Mouse (Mus musculus): ENCODE results near the gene Fgf15. TPM values are rescaled to one million over a fixed set of nuclear protein-coding genes. Genes with fewer than 3 reads are reported as not detected.

Fgf15 gene
- polyA plus RNA-seq, 1 experiment = 1.3 TPM

DNA sequence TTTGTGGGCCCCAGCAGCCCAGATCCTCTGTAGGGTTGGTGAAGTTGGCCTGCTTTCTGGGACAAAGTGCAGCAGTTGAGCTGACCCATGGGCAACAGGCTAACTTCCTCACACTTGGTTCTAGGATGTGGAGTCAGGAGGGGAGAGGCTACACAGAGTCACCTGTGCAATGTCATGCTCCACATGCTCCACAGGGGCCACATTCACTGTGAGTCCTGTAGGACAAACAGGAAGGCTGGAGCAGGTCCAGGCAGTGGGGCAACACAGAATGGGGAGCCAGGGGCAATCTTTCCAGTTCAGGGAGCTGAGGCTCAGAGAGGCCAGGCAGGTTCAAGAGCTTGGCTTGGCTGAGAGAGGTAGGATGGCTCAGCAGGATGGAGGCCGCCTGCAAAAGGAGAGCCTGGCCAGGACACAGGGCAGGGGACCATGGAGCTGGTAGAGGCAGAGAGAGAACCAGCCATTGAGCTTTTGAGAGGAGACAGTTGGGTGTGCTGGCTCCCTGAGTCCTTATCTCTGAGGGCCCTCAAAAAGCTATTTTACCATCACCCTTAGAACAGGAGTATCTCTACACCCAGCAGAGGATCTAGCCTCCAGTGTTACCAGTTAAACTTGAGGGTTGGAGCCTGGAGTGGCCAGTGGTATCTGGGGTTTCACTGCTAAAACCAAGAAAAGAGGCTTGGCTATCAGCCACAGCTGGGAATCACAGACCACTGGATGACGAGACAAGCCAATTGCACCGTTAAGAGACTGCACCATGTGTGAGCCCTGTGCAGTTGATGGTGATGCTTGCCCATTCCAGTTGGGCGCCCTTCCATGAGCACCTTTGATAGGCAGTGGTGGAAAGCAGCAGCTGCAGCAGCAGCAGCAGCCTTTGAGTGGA, 31.9 kb downstream of the Fgf15 start:
- Histone ChIP-seq H3K4me3 (replicated peaks) (no peak overlapping the region), H3K4me1 (peaks cover 18% of the 10 kb centered on the region), H3K9me3 (no peaks in the 10 kb centered on the region), H3K27me3 (replicated peaks) (peaks cover under 1% of the 10 kb centered on the region), H3K36me3 (replicated peaks; ENCODE audit: low read length) (peaks cover 80% of the 10 kb centered on the region)
- TF ChIP-seq FLI1 (IDR thresholded peaks at IDR 0.05; ENCODE audit: low read length) = no peak
- TF ChIP-seq GATA1 (IDR thresholded peaks at IDR 0.05; ENCODE audit: borderline replicate concordance, low read length) = no peak

DNA sequence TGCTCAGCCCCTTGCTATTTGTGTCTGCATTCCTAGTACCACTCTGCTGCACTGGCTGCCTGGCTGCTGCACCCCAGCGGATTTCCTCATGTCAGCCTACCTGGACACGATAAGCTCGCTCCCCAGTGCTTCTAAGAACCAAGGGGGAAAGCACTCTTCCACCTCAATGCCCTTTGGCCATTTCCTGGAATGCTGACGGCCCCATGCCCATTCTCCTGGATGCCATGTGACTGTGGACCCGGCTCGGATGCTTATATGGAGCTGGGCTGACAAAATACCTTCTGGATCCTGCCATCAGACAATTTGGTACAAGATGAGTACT, 32.5 kb downstream of the Fgf15 start:
- Histone ChIP-seq H3K9me3 (no peaks in the 10 kb centered on the region), H3K4me1 (peaks cover 13% of the 10 kb centered on the region), H3K27me3 (replicated peaks) (peaks cover 5% of the 10 kb centered on the region), H3K36me3 (replicated peaks; ENCODE audit: low read length) (peaks cover 80% of the 10 kb centered on the region), H3K4me3 (replicated peaks) (no peak overlapping the region)
- TF ChIP-seq GATA1 (IDR thresholded peaks at IDR 0.05; ENCODE audit: borderline replicate concordance, low read length) = no peak
- TF ChIP-seq FLI1 (IDR thresholded peaks at IDR 0.05; ENCODE audit: low read length) = no peak

DNA sequence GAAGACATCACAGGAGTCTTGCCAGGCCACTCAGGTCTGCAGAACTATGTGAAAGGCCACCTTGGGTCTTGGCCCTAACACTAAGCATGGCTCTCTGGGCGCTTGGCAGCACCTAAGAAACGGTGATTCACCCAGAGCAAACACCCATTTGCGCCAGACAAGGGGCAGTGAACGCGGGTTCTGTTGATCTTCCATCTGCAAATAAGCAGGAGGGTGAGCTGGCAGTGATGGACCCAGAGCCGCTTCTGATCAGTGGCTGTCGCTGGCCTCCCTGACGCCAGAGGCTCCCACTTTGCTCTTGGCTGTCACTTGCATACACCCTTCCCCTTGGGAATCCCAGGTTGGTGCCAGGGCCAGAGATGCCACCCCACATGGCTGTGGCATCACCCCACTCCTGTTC, 33.2 kb downstream of the Fgf15 start:
- Histone ChIP-seq H3K9me3 (no peaks in the 10 kb centered on the region), H3K4me1 (peaks cover 13% of the 10 kb centered on the region), H3K4me3 (replicated peaks) (no peak overlapping the region), H3K27me3 (replicated peaks) (peaks cover 9% of the 10 kb centered on the region), H3K36me3 (replicated peaks; ENCODE audit: low read length) (peaks cover 80% of the 10 kb centered on the region)
- TF ChIP-seq FLI1 (IDR thresholded peaks at IDR 0.05; ENCODE audit: low read length) (no peak), GATA1 (IDR thresholded peaks at IDR 0.05; ENCODE audit: borderline replicate concordance, low read length) (no peak)

DNA sequence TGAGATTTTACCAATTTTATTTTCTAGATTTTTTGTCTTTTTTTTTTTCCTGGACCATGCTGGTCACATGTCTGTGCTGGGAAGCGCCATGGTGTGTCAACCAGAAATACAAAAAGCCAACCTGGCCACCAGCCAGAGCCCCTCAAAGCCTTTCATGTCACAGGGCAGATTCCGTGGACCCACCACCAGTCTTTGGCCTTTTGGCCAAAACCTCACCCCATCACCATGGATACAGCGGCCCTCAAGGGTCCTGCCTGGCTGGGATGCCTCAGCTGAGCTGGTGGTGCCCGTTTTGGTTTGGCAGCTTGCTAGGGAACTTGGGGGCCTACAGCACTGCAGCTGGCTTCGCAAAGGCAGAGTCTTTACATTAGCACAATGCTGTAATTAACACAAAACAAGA, 33.6 kb downstream of the Fgf15 start:
- peaks cover 13% of the 10 kb centered on the region for H3K4me1 ChIP-seq
- no peak overlapping the region for H3K4me3 ChIP-seq (replicated peaks)
- peaks cover 80% of the 10 kb centered on the region for H3K36me3 ChIP-seq (replicated peaks; ENCODE audit: low read length)

DNA sequence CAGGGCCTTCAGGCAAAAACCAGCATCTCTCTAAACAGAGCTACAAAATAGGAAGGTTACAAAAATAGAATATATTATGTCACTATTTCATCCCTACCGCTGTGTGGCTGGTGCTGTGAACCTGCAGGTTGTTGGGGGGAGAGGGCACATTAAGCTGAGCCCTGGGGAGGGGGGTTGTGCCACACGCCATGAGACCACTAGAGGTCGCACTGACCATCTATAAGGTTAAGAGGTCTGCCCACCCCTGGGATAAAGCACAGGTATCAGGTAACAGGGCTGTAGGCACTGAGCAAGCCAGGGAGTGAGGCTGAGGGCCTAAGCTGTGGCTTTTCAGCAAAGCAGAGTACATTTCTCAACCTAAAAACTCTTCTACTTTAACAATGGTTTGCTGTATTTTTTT, 35.4 kb downstream of the Fgf15 start:
- Histone ChIP-seq H3K4me1 (peaks cover 22% of the 10 kb centered on the region), H3K9me3 (no peaks in the 10 kb centered on the region), H3K4me3 (replicated peaks) (no peak overlapping the region), H3K36me3 (replicated peaks; ENCODE audit: low read length) (peaks cover 90% of the 10 kb centered on the region), H3K27me3 (replicated peaks) (peaks cover 22% of the 10 kb centered on the region)
- TF ChIP-seq FLI1 (IDR thresholded peaks at IDR 0.05; ENCODE audit: low read length) (no peak), GATA1 (IDR thresholded peaks at IDR 0.05; ENCODE audit: borderline replicate concordance, low read length) (no peak)

More for the DNA sequence above, 33.6 kb downstream of the Fgf15 start:
- TF ChIP-seq FLI1 (IDR thresholded peaks at IDR 0.05; ENCODE audit: low read length) = no peak
- TF ChIP-seq GATA1 (IDR thresholded peaks at IDR 0.05; ENCODE audit: borderline replicate concordance, low read length) = no peak
- no peaks in the 10 kb centered on the region for H3K9me3 ChIP-seq
- peaks cover 12% of the 10 kb centered on the region for H3K27me3 ChIP-seq (replicated peaks)

DNA sequence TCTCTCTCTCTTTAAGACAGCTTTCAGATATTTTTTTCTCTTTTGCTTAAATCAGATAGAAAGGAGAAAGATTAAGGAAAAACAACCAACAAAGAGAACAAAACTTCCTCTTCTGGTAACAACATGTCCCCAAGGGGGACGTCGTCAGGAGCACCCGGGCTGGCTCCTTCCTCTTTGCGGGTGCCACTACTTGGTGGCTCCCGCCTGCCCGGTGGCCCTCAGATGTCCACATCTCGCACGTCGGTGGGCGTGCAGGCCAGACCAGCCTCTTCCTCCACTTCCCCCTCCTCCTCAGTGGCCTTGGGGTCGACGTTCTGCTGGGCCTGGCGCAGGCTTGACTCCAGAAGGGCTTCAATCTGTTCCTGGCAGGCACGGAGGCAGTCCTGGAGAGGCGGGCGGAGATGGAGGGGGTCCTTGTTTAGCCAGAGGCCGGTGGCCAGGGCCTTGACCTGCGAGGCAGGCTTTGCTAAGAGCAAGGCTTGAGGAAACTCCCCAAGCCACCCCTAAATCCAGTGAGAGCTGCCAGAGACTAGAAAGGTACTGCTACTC, 36.1 kb downstream of the Fgf15 start:
- TF ChIP-seq GATA1 (IDR thresholded peaks at IDR 0.05; ENCODE audit: borderline replicate concordance, low read length) = no peak
- no peak for TF ChIP-seq FLI1 (IDR thresholded peaks at IDR 0.05; ENCODE audit: low read length)
- Histone ChIP-seq H3K27me3 (replicated peaks) (peaks cover 26% of the 10 kb centered on the region), H3K4me1 (peaks cover 26% of the 10 kb centered on the region), H3K9me3 (no peaks in the 10 kb centered on the region), H3K36me3 (replicated peaks; ENCODE audit: low read length) (peaks cover 88% of the 10 kb centered on the region), H3K4me3 (replicated peaks) (no peak overlapping the region)

DNA sequence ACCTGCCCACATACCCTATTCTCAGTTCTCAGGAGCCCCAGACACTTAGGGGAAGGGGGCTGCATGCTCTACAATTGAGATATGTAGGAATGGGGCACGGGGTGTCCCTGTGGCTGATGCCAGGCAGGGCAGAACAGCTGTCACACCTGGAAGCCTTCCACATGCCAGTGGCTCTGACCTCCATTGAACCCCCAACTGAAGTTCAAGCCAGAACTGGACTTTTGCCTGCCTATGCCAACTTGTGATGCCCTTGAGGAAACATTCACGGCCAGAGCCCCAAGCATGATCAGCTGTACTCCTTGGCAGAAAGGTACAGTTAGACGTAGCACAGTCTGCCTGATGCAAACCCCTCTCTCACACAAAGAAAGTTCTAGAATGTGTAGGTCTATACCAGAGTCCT, 37.0 kb downstream of the Fgf15 start:
- H3K27me3 ChIP-seq (replicated peaks) = peaks cover 34% of the 10 kb centered on the region
- peaks cover 25% of the 10 kb centered on the region for H3K4me1 ChIP-seq
- no peaks in the 10 kb centered on the region for H3K9me3 ChIP-seq
- peaks cover 79% of the 10 kb centered on the region for H3K36me3 ChIP-seq (replicated peaks; ENCODE audit: low read length)
- no peak overlapping the region for H3K4me3 ChIP-seq (replicated peaks)
- TF ChIP-seq FLI1 (IDR thresholded peaks at IDR 0.05; ENCODE audit: low read length) (no peak), GATA1 (IDR thresholded peaks at IDR 0.05; ENCODE audit: borderline replicate concordance, low read length) (no peak)

DNA sequence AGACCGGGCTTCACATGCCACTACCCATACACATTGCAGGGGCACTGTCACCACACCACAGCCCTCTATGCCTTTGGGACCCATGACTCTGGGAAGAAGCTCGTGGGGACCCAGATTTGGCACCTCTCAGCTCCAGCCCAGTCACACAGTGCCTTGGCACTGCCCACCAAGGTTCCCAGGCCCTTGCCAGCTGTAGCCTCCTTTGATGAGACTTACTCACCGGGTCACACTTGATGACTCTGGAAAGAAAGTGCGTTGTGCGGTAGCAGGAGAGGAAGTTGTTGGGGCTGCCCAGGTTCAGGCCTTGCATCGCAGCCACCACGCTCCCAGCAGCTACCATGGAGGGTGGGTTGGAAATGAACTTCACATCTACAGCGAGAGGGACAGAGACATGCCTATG, 37.5 kb downstream of the Fgf15 start:
- H3K9me3 ChIP-seq = no peaks in the 10 kb centered on the region

DNA sequence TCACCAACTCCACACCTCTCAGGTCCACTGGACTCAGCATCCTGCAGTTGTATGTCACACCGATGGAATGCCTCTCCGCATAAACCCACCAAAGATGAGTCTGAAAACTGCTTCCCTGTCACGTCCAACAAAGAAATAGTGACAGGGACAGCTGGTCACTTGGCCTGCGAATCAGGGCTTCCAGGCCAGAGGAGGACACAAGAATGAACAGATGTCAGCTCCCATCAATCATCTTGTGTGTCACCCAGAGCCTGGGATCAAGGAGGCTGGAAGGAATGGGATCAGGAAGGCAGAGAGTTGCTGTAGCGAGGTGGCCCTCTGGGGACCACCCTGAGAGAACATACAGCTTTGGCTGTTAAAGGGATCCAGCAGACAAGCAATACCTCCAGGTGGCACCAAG, 38.6 kb downstream of the Fgf15 start:
- Histone ChIP-seq H3K9me3 (no peaks in the 10 kb centered on the region), H3K4me3 (replicated peaks) (no peak overlapping the region), H3K4me1 (peaks cover 37% of the 10 kb centered on the region), H3K36me3 (replicated peaks; ENCODE audit: low read length) (peaks cover 63% of the 10 kb centered on the region), H3K27me3 (replicated peaks) (peaks cover 49% of the 10 kb centered on the region)
- TF ChIP-seq FLI1 (IDR thresholded peaks at IDR 0.05; ENCODE audit: low read length) (no peak), GATA1 (IDR thresholded peaks at IDR 0.05; ENCODE audit: borderline replicate concordance, low read length) (no peak)

More for the DNA sequence above, 37.5 kb downstream of the Fgf15 start:
- Histone ChIP-seq H3K27me3 (replicated peaks) (peaks cover 38% of the 10 kb centered on the region), H3K4me1 (peaks cover 26% of the 10 kb centered on the region), H3K36me3 (replicated peaks; ENCODE audit: low read length) (peaks cover 74% of the 10 kb centered on the region), H3K4me3 (replicated peaks) (no peak overlapping the region)
- TF ChIP-seq FLI1 (IDR thresholded peaks at IDR 0.05; ENCODE audit: low read length) (no peak), GATA1 (IDR thresholded peaks at IDR 0.05; ENCODE audit: borderline replicate concordance, low read length) (no peak)

DNA sequence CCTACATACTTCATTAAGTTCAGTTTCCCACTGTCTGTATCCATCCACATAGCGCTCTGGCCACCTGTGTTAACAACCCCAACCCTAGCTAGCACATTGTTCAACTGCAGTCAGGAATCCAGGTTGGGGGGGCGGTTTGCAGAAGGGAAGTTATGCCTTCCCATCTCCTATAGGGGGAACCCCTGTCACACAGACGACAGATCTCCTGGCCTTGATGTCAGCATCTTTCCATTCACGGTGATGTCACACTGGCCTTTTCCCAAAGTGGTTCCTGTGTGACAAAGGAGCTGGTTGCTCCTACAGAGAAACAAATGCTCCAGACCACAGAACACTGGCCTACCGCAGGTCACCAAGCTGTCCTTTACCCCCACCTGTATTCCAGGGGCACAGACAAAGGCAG, 39.2 kb downstream of the Fgf15 start:
- Histone ChIP-seq H3K4me3 (replicated peaks) (no peak overlapping the region), H3K27me3 (replicated peaks) (peaks cover 55% of the 10 kb centered on the region), H3K36me3 (replicated peaks; ENCODE audit: low read length) (peaks cover 58% of the 10 kb centered on the region), H3K4me1 (peaks cover 43% of the 10 kb centered on the region), H3K9me3 (no peaks in the 10 kb centered on the region)
- TF ChIP-seq GATA1 (IDR thresholded peaks at IDR 0.05; ENCODE audit: borderline replicate concordance, low read length) (no peak), FLI1 (IDR thresholded peaks at IDR 0.05; ENCODE audit: low read length) (no peak)

All from megakaryocyte, embryonic 14.5 days (primary cell).